Mouse (Mus musculus) G1E (cell line): ENCODE results near the gene Fxyd3. TPM values are rescaled to one million over a fixed set of nuclear protein-coding genes. Genes with fewer than 3 reads are reported as not detected.

Source experiments
- ATAC-seq: 2 replicates; pipeline ENCODE4 v1.8.0; 2016; ENCODE audit warnings: mild to moderate bottlenecking; ENCODE audit not compliant: insufficient number of reproducible peaks, poor library complexity, low FRiP score, severe bottlenecking; ENCODE audit errors: extremely low read depth
- DNase-seq: peaks from one replicate; pipeline ENCODE4 v3.0.0; 2012; ENCODE audit warnings: low spot score
- H3K27me3 ChIP-seq: 2 replicates; pipeline ENCODE4 v1.6.1; 2012; ENCODE audit warnings: mild to moderate bottlenecking, low read length, inconsistent platforms; ENCODE audit not compliant: insufficient read depth
- H3K36me3 ChIP-seq: replicated peaks from 2 replicates; pipeline ENCODE3; 2012; ENCODE audit warnings: mild to moderate bottlenecking, inconsistent platforms
- H3K4me1 ChIP-seq: 2 replicates; pipeline ENCODE4 v1.6.1; 2012; ENCODE audit warnings: low read depth, low read length, inconsistent platforms, mixed read lengths; ENCODE audit not compliant: insufficient read depth
- H3K4me3 ChIP-seq: 2 replicates; pipeline ENCODE4 v1.5.1; 2012; ENCODE audit warnings: low read depth, mild to moderate bottlenecking, inconsistent platforms, low read length, moderate library complexity, mixed read lengths
- H3K9me3 ChIP-seq: replicated peaks from 2 replicates; pipeline ENCODE4 v1.6.1; 2012; ENCODE audit warnings: inconsistent platforms
- CTCF ChIP-seq: IDR thresholded peaks from 2 replicates; pipeline ENCODE4 v1.5.1; 2012; ENCODE audit warnings: low read depth, low read length, inconsistent platforms, mixed read lengths
- GATA1 ChIP-seq: IDR thresholded peaks from 2 replicates; pipeline ENCODE4 v1.6.1; 2012; ENCODE audit warnings: borderline replicate concordance, low read length, inconsistent platforms, mixed read lengths
- GATA2 ChIP-seq: IDR thresholded peaks from 2 replicates; pipeline ENCODE4 v1.6.1; 2012; ENCODE audit warnings: low read depth, low read length, inconsistent platforms, borderline replicate concordance
- POLR2AphosphoS5 ChIP-seq: IDR thresholded peaks from 2 replicates; pipeline ENCODE4 v1.6.1; 2012; ENCODE audit warnings: low read depth, low read length, inconsistent platforms; ENCODE audit not compliant: insufficient replicate concordance
- TAL1 ChIP-seq: conservative IDR thresholded peaks from 2 replicates; pipeline ENCODE4 v1.6.1; 2012; ENCODE audit warnings: low read depth, low read length, inconsistent platforms, mixed read lengths
- polyA plus RNA-seq: library from polyadenylated mRNA; stranded (reverse); fragments of >175 nt; gene quantifications from 2 replicates; pipeline ENCODE4 v1.2.3, GENCODE M21; 2012
- total RNA-seq, 2 experiments: library from RNA; stranded (forward) in 1 of 2; stranded (reverse) in 1 of 2; fragments of 200-1000 nt in 1 of 2; fragments of >200 nt in 1 of 2; fragmentation: Nextera tagmentation in 1 of 2; gene quantifications; 2 replicates each; pipeline ENCODE4 v1.2.3; 2014 to 2017

Gene Fxyd3
- total and polyA plus RNA-seq, 3 experiments, result 0.16 TPM; not detected in 2

DNA sequence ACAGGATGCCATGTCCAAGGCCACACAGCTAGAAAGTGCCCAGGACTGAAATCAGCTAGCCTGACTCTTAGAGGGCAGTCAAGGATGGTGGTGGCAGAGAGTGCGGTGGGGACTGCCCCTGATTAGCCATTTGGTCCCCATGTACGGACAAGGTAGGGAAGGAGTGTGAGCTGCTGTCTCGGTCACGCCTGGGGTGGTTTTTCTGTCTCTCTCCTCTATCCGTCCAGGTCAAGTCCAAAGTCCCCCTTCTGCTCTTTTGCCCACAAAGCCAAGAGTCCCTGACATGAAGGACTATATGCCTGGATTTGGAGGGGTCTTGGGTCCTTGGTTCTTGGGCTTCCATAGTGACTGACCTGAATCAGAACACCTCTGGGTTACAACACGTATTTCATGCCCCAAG is 37.3 kb upstream of the Fxyd3 start:
- Histone ChIP-seq H3K36me3 (no peaks in the 10 kb centered on the region), H3K4me1 (no peaks in the 10 kb centered on the region), H3K9me3 (peaks cover 58% of the 10 kb centered on the region), H3K4me3 (no peak overlapping the region), H3K27me3 (no peaks in the 10 kb centered on the region)
- ATAC-seq, result no peak
- TF ChIP-seq CTCF (no peak), POLR2AphosphoS5 (no peak), TAL1 (no peak), GATA1 (no peak), GATA2 (no peak)
- no peak for DNase-seq

GRCm38 (mm10) chr7:31112036-31112435 is 35.5 kb upstream of the Fxyd3 start:
- H3K4me1 ChIP-seq, result no peaks in the 10 kb centered on the region
- no peaks in the 10 kb centered on the region for H3K27me3 ChIP-seq
- H3K9me3 ChIP-seq, result peaks cover 53% of the 10 kb centered on the region
- DNase-seq, result no peak
- TF ChIP-seq GATA2 (no peak), POLR2AphosphoS5 (no peak), GATA1 (no peak), TAL1 (no peak), CTCF (no peak)
- H3K36me3 ChIP-seq, result no peaks in the 10 kb centered on the region
- ATAC-seq, result no peak
- no peak overlapping the region for H3K4me3 ChIP-seq

GRCm38 (mm10) chr7:31110861-31111385 is 34.4 kb upstream of the Fxyd3 start:
- Histone ChIP-seq H3K9me3 (peaks cover 47% of the 10 kb centered on the region), H3K4me1 (no peaks in the 10 kb centered on the region), H3K4me3 (no peak overlapping the region), H3K27me3 (no peaks in the 10 kb centered on the region), H3K36me3 (no peaks in the 10 kb centered on the region)
- DNase-seq, result no peak
- ATAC-seq, result no peak
- no peak for TF ChIP-seq TAL1
- no peak for TF ChIP-seq GATA1
- no peak for TF ChIP-seq CTCF
- TF ChIP-seq POLR2AphosphoS5, result no peak
- no peak for TF ChIP-seq GATA2

DNA sequence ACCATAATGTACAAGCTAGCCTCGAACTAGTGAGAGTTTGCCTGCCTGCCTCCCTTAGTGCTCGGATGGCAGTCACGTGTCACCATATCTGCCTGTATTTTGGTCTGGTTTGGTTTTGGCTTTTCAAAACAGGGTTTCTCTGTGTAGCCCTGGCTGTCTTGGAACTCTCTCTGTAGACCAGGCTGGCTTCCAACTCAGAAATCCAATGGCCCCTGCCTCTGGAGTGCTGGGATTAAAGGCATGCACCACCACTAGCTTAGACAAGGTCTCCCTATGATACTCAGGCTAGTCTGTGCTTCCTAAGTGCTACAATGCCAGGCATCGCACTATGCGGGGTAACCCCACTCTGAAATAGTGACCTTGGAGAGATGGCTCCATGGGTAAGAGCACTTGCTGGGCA is 33.3 kb upstream of the Fxyd3 start:
- Histone ChIP-seq H3K4me3 (no peak overlapping the region), H3K27me3 (no peaks in the 10 kb centered on the region), H3K36me3 (no peaks in the 10 kb centered on the region), H3K9me3 (peaks cover 45% of the 10 kb centered on the region), H3K4me1 (no peaks in the 10 kb centered on the region)
- no peak for ATAC-seq
- DNase-seq, result no peak
- TF ChIP-seq POLR2AphosphoS5, result no peak
- no peak for TF ChIP-seq CTCF
- TF ChIP-seq GATA2, result no peak
- TF ChIP-seq TAL1, result no peak
- TF ChIP-seq GATA1, result no peak

DNA sequence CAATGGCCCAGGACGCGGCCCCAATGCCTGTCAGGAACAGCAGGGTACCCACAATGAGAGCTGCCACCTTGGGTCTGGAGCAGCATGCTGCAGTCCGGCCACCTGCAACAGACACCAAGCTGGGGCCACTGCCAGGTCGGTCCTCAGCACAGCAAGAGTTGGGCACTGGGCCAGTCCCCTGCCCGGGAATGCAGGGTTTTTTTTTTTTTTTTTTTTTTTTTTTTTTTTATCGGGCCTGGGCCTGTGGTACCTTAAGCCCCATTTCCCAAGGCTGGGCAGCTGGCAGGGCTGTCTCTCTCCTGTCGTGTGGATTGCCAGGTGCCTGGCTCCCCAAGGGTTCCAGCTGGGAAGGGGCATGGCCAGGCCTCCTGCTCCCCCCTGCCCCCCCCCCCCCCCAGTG is 32.6 kb upstream of the Fxyd3 start:
- no peaks in the 10 kb centered on the region for H3K36me3 ChIP-seq
- ATAC-seq (no peak), DNase-seq (no peak)
- TF ChIP-seq POLR2AphosphoS5, result no peak
- TF ChIP-seq GATA2, result no peak
- no peak for TF ChIP-seq CTCF
- TF ChIP-seq GATA1, result no peak
- no peak for TF ChIP-seq TAL1
- H3K9me3 ChIP-seq, result peaks cover 38% of the 10 kb centered on the region
- no peaks in the 10 kb centered on the region for H3K4me1 ChIP-seq
- no peak overlapping the region for H3K4me3 ChIP-seq
- no peaks in the 10 kb centered on the region for H3K27me3 ChIP-seq

GRCm38 (mm10) chr7:31107781-31108180 is 31.3 kb upstream of the Fxyd3 start:
- Histone ChIP-seq H3K36me3 (no peaks in the 10 kb centered on the region), H3K4me1 (no peaks in the 10 kb centered on the region), H3K4me3 (no peak overlapping the region), H3K9me3 (peaks cover 37% of the 10 kb centered on the region), H3K27me3 (peaks cover 2% of the 10 kb centered on the region; the same call in 1 of the 2 replicates)
- TF ChIP-seq GATA2 (no peak), TAL1 (no peak), POLR2AphosphoS5 (no peak), CTCF (no peak)
- ATAC-seq (no peak), DNase-seq (no peak)
